In genomic region chr5:32748936-32749335, GRCm38 (mm10) we compare ENCODE assay signal across 13 mouse cellular contexts.
"Had no signal": no experiment of that assay in that cellular context is flagged by ENCODE, and none has a peak within 500 bp of the region (broad histone marks: within the 10 kb centered on the region; RNA-seq: fewer than 3 reads in every experiment).

No protein-coding gene starts in this region.

- H3K9ac ChIP-seq: liver, embryonic 15.5 days; neural tube, embryonic 13.5 days had no signal

- DNase-seq: kidney, adult 8-10 months; kidney, postnatal 25 days; layer of hippocampus, adult 9-11 months; lung, adult 2 months; lung, postnatal 36 days; midbrain, embryonic 14.5 days; right cerebral cortex, adult 18-20 months; right cerebral cortex, postnatal 25 days had no signal

- H3K4me3 ChIP-seq: liver, embryonic 15.5 days; neural tube, embryonic 13.5 days had no signal

- ATAC-seq: intestine, postnatal 0 days; lung, postnatal 0 days had no signal

- H3K36me3 ChIP-seq: liver, embryonic 15.5 days; neural tube, embryonic 13.5 days had no signal

- H3K9me3 ChIP-seq: liver, embryonic 15.5 days; neural tube, embryonic 13.5 days had no signal

- H3K27me3 ChIP-seq: liver, embryonic 15.5 days; neural tube, embryonic 13.5 days had no signal

- H3K4me2 ChIP-seq: liver, embryonic 11.5 days; liver, embryonic 15.5 days; neural tube, embryonic 13.5 days had no signal

- H3K27ac ChIP-seq: liver, embryonic 15.5 days; neural tube, embryonic 13.5 days had no signal
